Mouse (Mus musculus): ENCODE data around the gene Prkci.

Prkci gene

GRCm38 (mm10) chr3:30995283-30995898, at the start of gene Prkci:
Gene Prkci (plus strand): TSS chr3:30995747.
- DNase-seq (ENCODE audit: low spot score), result peak; percentile 92

GRCm38 (mm10) chr3:30951652-30952051, 43.9 kb upstream of the Prkci start:
- DNase-seq (ENCODE audit: low spot score), result no peak

- no peak for DNase-seq (ENCODE audit: low spot score)
Observed at GRCm38 (mm10) chr3:30952273-30953070, 43.1 kb upstream of the Prkci start.

- no peak for DNase-seq (ENCODE audit: low spot score)
Observed at GRCm38 (mm10) chr3:30956327-30956726, 39.2 kb upstream of the Prkci start.

- DNase-seq (ENCODE audit: low spot score), result no peak
Observed at GRCm38 (mm10) chr3:30958709-30959108, 36.8 kb upstream of the Prkci start.

GRCm38 (mm10) chr3:30959868-30960831, 35.4 kb upstream of the Prkci start:
- no peak for DNase-seq (ENCODE audit: low spot score)

- DNase-seq (ENCODE audit: low spot score), result no peak
Observed at GRCm38 (mm10) chr3:30963100-30963499, 32.4 kb upstream of the Prkci start.

GRCm38 (mm10) chr3:30964216-30964615, 31.3 kb upstream of the Prkci start:
- DNase-seq (ENCODE audit: low spot score), result no peak

GRCm38 (mm10) chr3:30965644-30966043, 29.9 kb upstream of the Prkci start:
- no peak for DNase-seq (ENCODE audit: low spot score)

- peak; percentile 40 for DNase-seq (ENCODE audit: low spot score)
Observed at GRCm38 (mm10) chr3:30968531-30969092, 26.9 kb upstream of the Prkci start.

GRCm38 (mm10) chr3:30969104-30969581, 26.4 kb upstream of the Prkci start, which contains the start of gene Phc3:
Gene Phc3 (minus strand): TSS chr3:30969415.
- DNase-seq (ENCODE audit: low spot score), result peak; percentile 87

- DNase-seq (ENCODE audit: low spot score), result peak; percentile 57
Observed at GRCm38 (mm10) chr3:30975102-30975754, 20.3 kb upstream of the Prkci start.

GRCm38 (mm10) chr3:30976991-30977603, 18.4 kb upstream of the Prkci start:
- no peak for DNase-seq (ENCODE audit: low spot score)

- DNase-seq (ENCODE audit: low spot score), result peak; percentile 23
Observed at GRCm38 (mm10) chr3:30981616-30982380, 13.7 kb upstream of the Prkci start.

- no peak for DNase-seq (ENCODE audit: low spot score)
Observed at GRCm38 (mm10) chr3:30982924-30983536, 12.5 kb upstream of the Prkci start.

- no peak for DNase-seq (ENCODE audit: low spot score)
Observed at GRCm38 (mm10) chr3:30987396-30988318, 7.9 kb upstream of the Prkci start.

GRCm38 (mm10) chr3:30992161-30992560, 3.4 kb upstream of the Prkci start:
- DNase-seq (ENCODE audit: low spot score), result no peak

GRCm38 (mm10) chr3:30993066-30993573, 2.4 kb upstream of the Prkci start:
- DNase-seq (ENCODE audit: low spot score), result no peak

Measured in urinary bladder, postnatal 25 days (tissue).